Mouse (Mus musculus) heart, embryonic 13.5 days (tissue): ENCODE results near the gene Ugt1a9. TPM values are rescaled to one million over a fixed set of nuclear protein-coding genes. Genes with fewer than 3 reads are reported as not detected.
A peak's percentile ranks its signal among the peaks of the same experiment; 100 is the strongest.
"Not testable (repeated sequence)": the region's sequence is repeated elsewhere in the genome, so short reads cannot be mapped to it uniquely, and the experiment has no call there.

ENCODE experiments used
- ATAC-seq: fragments of 200-750 bp; cut with Nextera tagmentation; 2 replicates; pipeline ENCODE4 v1.8.0; 2017; ENCODE audit warnings: moderate TSS enrichment; ENCODE audit not compliant: insufficient number of reproducible peaks, low FRiP score, low TSS enrichment; ENCODE audit errors: extremely low read depth
- H3K27ac ChIP-seq: fragments of 300-500 bp; sonication (generic); replicated peaks from 2 replicates; pipeline ENCODE4 v1.5.1; 2015; ENCODE audit warnings: moderate library complexity, mild to moderate bottlenecking, inconsistent platforms
- H3K27me3 ChIP-seq: fragments of 300-500 bp; sonication (generic); replicated peaks from 2 replicates; pipeline ENCODE4 v1.6.1; 2015; ENCODE audit warnings: mild to moderate bottlenecking, inconsistent platforms
- H3K36me3 ChIP-seq: fragments of 300-500 bp; sonication (generic); 2 replicates; pipeline ENCODE4 v1.6.1; 2015; ENCODE audit warnings: mild to moderate bottlenecking, inconsistent platforms
- H3K4me1 ChIP-seq: fragments of 300-500 bp; sonication (generic); 2 replicates; pipeline ENCODE4 v1.6.1; 2015; ENCODE audit warnings: inconsistent platforms
- H3K4me2 ChIP-seq: fragments of 300-500 bp; sonication (generic); 2 replicates; pipeline ENCODE4 v1.6.1; 2015; ENCODE audit warnings: inconsistent platforms, mild to moderate bottlenecking, moderate library complexity
- H3K4me3 ChIP-seq: fragments of 300-500 bp; sonication (generic); 2 replicates; pipeline ENCODE4 v1.5.1; 2015; ENCODE audit warnings: moderate library complexity, mild to moderate bottlenecking, inconsistent platforms
- H3K9ac ChIP-seq: fragments of 300-500 bp; sonication (generic); 2 replicates; pipeline ENCODE4 v1.6.1; 2015; ENCODE audit warnings: inconsistent platforms, mild to moderate bottlenecking, moderate library complexity
- H3K9me3 ChIP-seq: fragments of 300-500 bp; sonication (generic); 2 replicates; pipeline ENCODE4 v1.6.1; 2016; ENCODE audit warnings: inconsistent platforms
- WGBS: fragments of 180-500 bp; shearing (Covaris S2); methylation state at CpG from one replicate; pipeline ENCODE4 v1.1.7; 2015; ENCODE audit warnings: mixed read lengths; 5-methylcytosine and 5-hydroxymethylcytosine counted together
- polyA plus RNA-seq: library from polyadenylated mRNA; unstranded; fragments of >200 nt; fragmentation: Nextera tagmentation; extraction: Ambion mirVana; gene quantifications from 2 replicates; pipeline ENCODE4 v1.2.1, GENCODE M21; 2015

The Ugt1a9 gene
- polyA plus RNA-seq, 1 experiment from 2014 or later = not detected

- H3K9ac ChIP-seq = no peak overlapping the region
- ATAC-seq = no peak
- H3K4me3 ChIP-seq = no peak overlapping the region
- H3K9me3 ChIP-seq = no peaks in the 10 kb centered on the region
- H3K36me3 ChIP-seq = no peaks in the 10 kb centered on the region
- no peaks in the 10 kb centered on the region for H3K27me3 ChIP-seq
- no peak overlapping the region for H3K4me2 ChIP-seq
- 85% methylated on average over 1 of the region's 1 CpGs for WGBS
- H3K27ac ChIP-seq = no peak overlapping the region
- no peaks in the 10 kb centered on the region for H3K4me1 ChIP-seq
These were observed 67.5 kb downstream of the Ugt1a9 start for GRCm38 (mm10) chr1:88138145-88138544.

DNA sequence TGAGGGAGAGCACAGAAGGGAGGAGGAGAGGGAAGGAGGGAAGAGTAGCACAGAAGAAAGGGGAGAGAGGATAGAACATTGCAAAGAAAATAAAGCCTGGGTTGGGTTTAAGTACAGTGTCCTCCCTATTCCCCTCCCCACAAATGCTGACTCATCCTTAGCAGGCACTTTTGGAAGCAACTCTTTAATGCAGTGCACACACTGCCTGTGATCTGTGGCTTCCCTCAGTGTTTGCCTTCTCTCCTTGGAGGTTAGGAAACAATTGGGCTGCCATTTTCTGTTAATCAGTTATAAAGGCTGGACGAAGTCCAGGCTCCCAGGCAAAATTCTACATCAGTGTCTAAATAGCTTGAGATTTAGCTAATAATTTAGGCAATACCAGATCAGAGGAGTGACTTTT, 69.9 kb downstream of the Ugt1a9 start:
- 48% methylated on average over 1 of the region's 1 CpGs for WGBS
- not testable (repeated sequence) for H3K27me3 ChIP-seq
- ATAC-seq = peak; percentile 63; the same call in 1 of the 2 replicates

DNA sequence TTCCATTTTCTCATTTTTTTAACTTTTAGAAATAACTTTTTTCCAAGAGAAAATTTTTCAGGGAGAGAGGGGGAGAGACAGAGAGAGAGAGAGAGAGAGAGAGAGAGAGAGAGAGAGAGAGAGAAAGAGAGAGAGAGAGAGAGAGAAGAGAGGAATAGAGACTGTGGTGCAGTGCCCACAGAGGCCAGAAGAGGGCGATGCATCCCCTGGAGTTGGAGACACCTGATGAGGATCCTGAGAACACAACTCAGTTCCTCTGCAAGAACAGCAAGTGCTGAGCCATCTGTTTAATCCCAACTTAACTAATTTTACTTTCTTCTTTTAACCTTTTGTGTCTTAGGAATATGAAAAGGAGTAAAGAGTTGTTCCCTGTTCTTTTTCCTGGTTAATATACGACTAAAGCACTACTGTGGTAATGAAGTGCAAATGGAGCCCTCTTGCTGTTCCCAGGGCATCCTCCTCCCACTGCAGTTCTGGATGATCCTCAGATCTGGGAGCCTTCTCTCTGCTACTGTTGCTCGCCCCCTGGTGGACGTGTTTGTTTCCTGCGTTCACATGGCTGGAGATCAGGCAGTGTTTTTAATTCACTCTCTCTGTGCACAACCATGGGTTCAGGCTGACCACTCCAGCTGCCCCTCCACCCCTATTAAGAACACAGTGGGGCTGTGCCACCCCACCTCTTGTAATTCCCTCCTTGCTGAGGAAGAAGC, 73.5 kb downstream of the Ugt1a9 start:
- not testable (repeated sequence) for H3K27me3 ChIP-seq, H3K36me3 ChIP-seq, H3K4me2 ChIP-seq, ATAC-seq, H3K4me1 ChIP-seq, H3K9me3 ChIP-seq, H3K4me3 ChIP-seq, H3K9ac ChIP-seq, H3K27ac ChIP-seq
- 1% methylated on average over 5 of the region's 5 CpGs for WGBS

More for the DNA sequence above, 69.9 kb downstream of the Ugt1a9 start:
- not testable (repeated sequence) for H3K4me1 ChIP-seq, H3K27ac ChIP-seq, H3K4me3 ChIP-seq, H3K9me3 ChIP-seq, H3K36me3 ChIP-seq, H3K9ac ChIP-seq, H3K4me2 ChIP-seq

DNA sequence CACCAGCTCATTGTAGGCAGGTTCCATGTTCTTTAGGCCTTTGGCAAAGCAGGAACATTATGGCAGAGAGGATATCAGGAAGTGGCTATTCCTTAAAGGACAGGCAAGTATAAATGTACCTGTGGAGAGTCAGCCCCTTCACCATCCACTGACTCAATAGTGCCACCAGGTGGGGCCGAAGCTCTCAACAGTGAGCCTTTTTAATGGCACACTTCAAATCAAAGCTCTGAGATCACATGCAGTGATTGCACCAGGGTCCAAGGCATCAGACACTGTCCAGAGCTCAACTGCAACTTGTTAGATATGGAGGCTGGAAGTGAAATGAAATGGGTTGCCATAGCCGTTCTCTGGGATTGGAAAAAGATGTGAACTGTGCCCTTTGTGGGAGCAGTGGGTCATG, 74.7 kb downstream of the Ugt1a9 start:
- not testable (repeated sequence) for H3K9ac ChIP-seq, H3K4me3 ChIP-seq, H3K9me3 ChIP-seq, ATAC-seq, H3K27me3 ChIP-seq, H3K4me1 ChIP-seq, H3K27ac ChIP-seq, H3K36me3 ChIP-seq, H3K4me2 ChIP-seq
- 51% methylated on average over 2 of the region's 2 CpGs for WGBS

DNA sequence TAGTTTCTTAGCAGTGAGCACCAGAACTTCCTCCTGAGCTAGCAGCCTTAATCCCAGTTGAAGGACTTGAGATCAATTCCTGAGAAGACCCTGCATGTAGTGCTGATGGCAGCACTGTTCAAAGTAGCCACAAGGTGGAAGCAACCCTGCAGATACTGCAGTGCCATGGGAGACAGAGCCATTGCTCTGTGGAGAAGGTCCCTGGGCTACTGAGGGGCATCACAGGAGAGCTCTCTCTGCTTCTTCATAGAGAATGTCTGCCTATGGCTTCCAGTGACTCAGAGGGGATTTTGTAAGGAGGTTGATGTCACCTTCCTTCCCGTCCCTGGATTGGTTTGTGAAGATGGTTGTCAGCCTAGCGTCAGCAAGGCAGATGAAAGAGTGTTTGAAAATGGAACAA, 79.5 kb downstream of the Ugt1a9 start:
- not testable (repeated sequence) for ATAC-seq, H3K27ac ChIP-seq, H3K9me3 ChIP-seq, H3K36me3 ChIP-seq, H3K27me3 ChIP-seq, H3K4me3 ChIP-seq, H3K4me2 ChIP-seq, H3K4me1 ChIP-seq, H3K9ac ChIP-seq
- 64% methylated on average over 2 of the region's 2 CpGs for WGBS

- H3K4me3 ChIP-seq = no peak overlapping the region
- ATAC-seq = no peak
- H3K27ac ChIP-seq = no peak overlapping the region
- 66% methylated on average over 2 of the region's 2 CpGs for WGBS
- no peak overlapping the region for H3K9ac ChIP-seq
- H3K36me3 ChIP-seq = no peaks in the 10 kb centered on the region
- no peaks in the 10 kb centered on the region for H3K27me3 ChIP-seq
- no peaks in the 10 kb centered on the region for H3K9me3 ChIP-seq
- no peaks in the 10 kb centered on the region for H3K4me1 ChIP-seq
- no peak overlapping the region for H3K4me2 ChIP-seq
These were observed 87.8 kb downstream of the Ugt1a9 start for GRCm38 (mm10) chr1:88158430-88158829.

DNA sequence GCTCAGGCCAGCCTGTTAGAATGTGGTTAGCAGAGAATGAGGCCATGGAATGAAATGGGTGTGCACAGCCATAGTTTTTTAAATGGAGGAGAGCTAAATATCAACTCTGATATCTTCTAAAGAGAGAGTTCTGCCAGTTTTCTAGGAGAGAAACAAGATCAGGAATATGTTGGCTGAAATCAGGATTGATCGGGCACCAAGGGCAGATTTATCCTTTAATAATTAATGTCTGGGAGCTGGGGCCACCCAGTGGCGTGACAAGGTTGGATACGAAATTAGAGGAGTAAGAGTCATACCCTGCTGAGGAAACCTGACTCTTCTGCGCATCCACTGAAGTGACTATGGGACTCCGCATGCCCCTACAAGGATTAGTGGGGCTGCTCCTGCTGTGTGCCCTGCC, 95.1 kb downstream of the Ugt1a9 start, which contains the start of gene Ugt1a5:
Gene Ugt1a5 (plus strand): TSS at position 302 of the 400 bp plus-strand sequence.
- H3K9me3 ChIP-seq = peaks cover 5% of the 10 kb centered on the region; the same call in 1 of the 2 replicates
- no peaks in the 10 kb centered on the region for H3K4me1 ChIP-seq
- no peaks in the 10 kb centered on the region for H3K27me3 ChIP-seq
- H3K36me3 ChIP-seq = no peaks in the 10 kb centered on the region
- no peak within 1 kb of the TSS for H3K4me3 ChIP-seq
- no peak within 1 kb of the TSS for H3K27ac ChIP-seq
- WGBS = 69% methylated on average over 5 of the region's 5 CpGs
- H3K4me2 ChIP-seq = no peak within 1 kb of the TSS
- ATAC-seq = no peak
- H3K9ac ChIP-seq = no peak within 1 kb of the TSS

DNA sequence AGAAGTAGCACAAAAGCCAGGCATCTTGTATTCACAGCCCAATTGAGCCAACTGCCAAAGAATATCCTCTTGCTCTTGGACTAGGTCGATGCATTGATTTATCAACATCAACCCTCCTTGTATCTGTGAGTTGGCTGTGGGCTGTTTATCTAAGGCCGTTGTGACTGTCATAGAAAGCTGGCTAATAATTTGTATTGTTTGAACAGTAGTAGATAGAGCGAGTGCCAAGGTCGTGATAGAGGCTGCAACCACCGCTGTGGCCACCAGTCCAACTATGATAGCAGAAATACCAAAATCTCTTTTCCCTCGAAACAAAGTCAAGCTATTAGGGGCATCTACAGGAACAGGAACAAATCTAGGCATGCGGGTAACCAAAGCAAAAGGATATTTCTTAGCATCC, 101.6 kb downstream of the Ugt1a9 start:
- 76% methylated on average over 6 of the region's 7 CpGs for WGBS
- H3K4me3 ChIP-seq, ATAC-seq: not testable (repeated sequence)

GRCm38 (mm10) chr1:88179657-88180056, 109.1 kb downstream of the Ugt1a9 start:
- H3K9ac ChIP-seq = no peak overlapping the region
- no peak overlapping the region for H3K4me3 ChIP-seq
- no peak for ATAC-seq
- WGBS = 86% methylated on average over 1 of the region's 1 CpGs
- H3K4me1 ChIP-seq = no peaks in the 10 kb centered on the region
- peaks cover 20% of the 10 kb centered on the region for H3K9me3 ChIP-seq
- no peak overlapping the region for H3K27ac ChIP-seq
- no peaks in the 10 kb centered on the region for H3K36me3 ChIP-seq
- H3K4me2 ChIP-seq = no peak overlapping the region
- no peaks in the 10 kb centered on the region for H3K27me3 ChIP-seq

More for the DNA sequence above, 101.6 kb downstream of the Ugt1a9 start:
- not testable (repeated sequence) for H3K36me3 ChIP-seq, H3K9ac ChIP-seq, H3K4me1 ChIP-seq, H3K27me3 ChIP-seq, H3K27ac ChIP-seq, H3K4me2 ChIP-seq
- H3K9me3 ChIP-seq = peaks cover 24% of the 10 kb centered on the region

DNA sequence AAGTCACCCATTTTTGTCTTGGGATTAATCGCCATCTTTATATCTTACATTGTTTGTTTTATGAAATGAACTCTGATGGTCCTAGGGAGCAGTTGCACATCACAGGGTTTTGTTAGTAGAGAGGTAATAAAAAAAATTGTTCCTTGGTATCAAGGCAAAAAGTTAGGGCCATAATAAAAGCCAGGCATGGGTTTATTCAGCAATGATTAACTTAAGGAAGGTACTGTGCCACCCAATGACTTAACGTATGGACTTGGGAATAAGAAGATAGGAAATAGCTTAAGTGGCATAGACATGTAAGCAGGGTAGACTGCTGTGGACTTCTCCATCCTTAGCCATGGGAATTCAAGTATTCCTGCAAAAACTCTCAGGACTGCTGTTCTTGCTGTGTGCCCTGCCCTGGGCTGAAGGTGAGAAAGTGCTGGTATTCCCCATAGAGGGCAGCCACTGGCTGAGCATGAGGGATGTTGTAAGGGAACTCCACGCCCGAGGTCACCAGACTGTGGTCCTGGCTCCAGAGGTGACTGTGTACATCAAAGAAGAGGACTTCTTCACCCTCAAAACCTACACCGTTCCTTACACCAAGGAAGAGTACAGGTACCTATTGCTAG, 115.8 kb downstream of the Ugt1a9 start:
- no peaks in the 10 kb centered on the region for H3K27me3 ChIP-seq
- H3K4me3 ChIP-seq = no peak overlapping the region
- 78% methylated on average over 5 of the region's 5 CpGs for WGBS
- no peak for ATAC-seq
- H3K9ac ChIP-seq = no peak overlapping the region
- H3K36me3 ChIP-seq = no peaks in the 10 kb centered on the region
- no peak overlapping the region for H3K4me2 ChIP-seq
- no peaks in the 10 kb centered on the region for H3K9me3 ChIP-seq
- no peaks in the 10 kb centered on the region for H3K4me1 ChIP-seq
- no peak overlapping the region for H3K27ac ChIP-seq

GRCm38 (mm10) chr1:88192136-88192535, 121.5 kb downstream of the Ugt1a9 start:
- H3K27me3 ChIP-seq = 0 out of 2 replicates have a peak, but pooled peaks cover 3% of the 10 kb centered on the region
- no peak for ATAC-seq
- no peaks in the 10 kb centered on the region for H3K4me1 ChIP-seq
- 65% methylated on average over 3 of the region's 3 CpGs for WGBS
- no peaks in the 10 kb centered on the region for H3K36me3 ChIP-seq
- no peaks in the 10 kb centered on the region for H3K9me3 ChIP-seq
- no peak overlapping the region for H3K27ac ChIP-seq
- H3K4me3 ChIP-seq = no peak overlapping the region
- no peak overlapping the region for H3K9ac ChIP-seq
- no peak overlapping the region for H3K4me2 ChIP-seq

- no peaks in the 10 kb centered on the region; the same call in 1 of the 2 replicates for H3K4me1 ChIP-seq
- no peak overlapping the region for H3K4me3 ChIP-seq
- WGBS = 88% methylated on average over 1 of the region's 1 CpGs
- no peak for ATAC-seq
- no peak overlapping the region for H3K4me2 ChIP-seq
- H3K27me3 ChIP-seq = 0 out of 2 replicates have a peak, but pooled peaks cover 3% of the 10 kb centered on the region
- no peaks in the 10 kb centered on the region for H3K9me3 ChIP-seq
- no peak overlapping the region for H3K9ac ChIP-seq
- H3K36me3 ChIP-seq = no peaks in the 10 kb centered on the region
- H3K27ac ChIP-seq = no peak overlapping the region
These were observed 125.1 kb downstream of the Ugt1a9 start for GRCm38 (mm10) chr1:88195687-88196086.
